Mouse (Mus musculus) ES-Bruce4 (cell line): ENCODE data around the gene Gm49601. TPM values are rescaled to one million over a fixed set of nuclear protein-coding genes. Genes with fewer than 3 reads are reported as not detected.

Experiments used
- H3K27ac ChIP-seq: 2 replicates; pipeline ENCODE4 v1.5.1; 2012; ENCODE audit warnings: low read length, inconsistent platforms; ENCODE audit not compliant: insufficient read depth
- H3K27me3 ChIP-seq: 2 replicates; pipeline ENCODE4 v1.6.1; 2012; ENCODE audit warnings: mild to moderate bottlenecking, low read length, inconsistent platforms; ENCODE audit not compliant: control insufficient read depth, poor library complexity, insufficient read depth, severe bottlenecking
- H3K36me3 ChIP-seq: 2 replicates; pipeline ENCODE4 v1.6.1; 2012; ENCODE audit warnings: inconsistent platforms, mild to moderate bottlenecking, low read length, moderate library complexity; ENCODE audit not compliant: control insufficient read depth, poor library complexity, insufficient read depth, severe bottlenecking
- H3K4me1 ChIP-seq: one replicate; pipeline ENCODE4 v1.8.1; 2011; ENCODE audit warnings: low read length; ENCODE audit not compliant: control insufficient read depth, insufficient read depth
- H3K4me3 ChIP-seq: 2 replicates; pipeline ENCODE4 v1.5.1; 2011; ENCODE audit warnings: low read depth, mild to moderate bottlenecking, low read length
- H3K9ac ChIP-seq: 2 replicates; pipeline ENCODE4 v1.6.1; 2012; ENCODE audit warnings: low read depth, mild to moderate bottlenecking, inconsistent platforms; ENCODE audit not compliant: poor library complexity, severe bottlenecking
- H3K9me3 ChIP-seq: replicated peaks from 2 replicates; pipeline ENCODE4 v1.6.1; 2012; ENCODE audit warnings: mild to moderate bottlenecking, low read length, inconsistent platforms; ENCODE audit not compliant: control insufficient read depth, poor library complexity, insufficient read depth, severe bottlenecking
- CTCF ChIP-seq: IDR thresholded peaks from one replicate; pipeline ENCODE4 v1.8.1; 2011; ENCODE audit warnings: low read depth, low read length
- EP300 ChIP-seq: IDR thresholded peaks from 2 replicates; pipeline ENCODE4 v1.6.1; 2011; ENCODE audit warnings: low read depth, low read length; ENCODE audit not compliant: insufficient read depth
- POLR2A ChIP-seq: IDR thresholded peaks from one replicate; pipeline ENCODE4 v1.8.1; 2011; ENCODE audit warnings: low read length; ENCODE audit not compliant: insufficient read depth
- polyA plus RNA-seq: library from polyadenylated mRNA; stranded (reverse); fragments of >200 nt; gene quantifications from 2 replicates; pipeline ENCODE4 v1.2.4, GENCODE M21; 2011; ENCODE audit warnings: low read depth; ENCODE audit not compliant: missing spikeins, insufficient read depth, insufficient read length

The Gm49601 gene
- polyA plus RNA-seq, 1 experiment, result not detected

- no peak for TF ChIP-seq CTCF
- H3K4me3 ChIP-seq, result no peak overlapping the region
- no peaks in the 10 kb centered on the region for H3K4me1 ChIP-seq
- H3K9ac ChIP-seq, result no peak overlapping the region
- H3K9me3 ChIP-seq, result no peaks in the 10 kb centered on the region
- no peaks in the 10 kb centered on the region for H3K27me3 ChIP-seq
- no peaks in the 10 kb centered on the region for H3K36me3 ChIP-seq
- no peak overlapping the region for H3K27ac ChIP-seq
These were observed 20.5 kb downstream of the Gm49601 start for GRCm38 (mm10) chr16:18605705-18606104.

- TF ChIP-seq EP300, result no peak
- TF ChIP-seq POLR2A, result no peak
- no peak for TF ChIP-seq CTCF
- H3K9me3 ChIP-seq, result no peaks in the 10 kb centered on the region
- H3K27ac ChIP-seq, result no peak overlapping the region
- H3K4me1 ChIP-seq, result no peaks in the 10 kb centered on the region
- no peaks in the 10 kb centered on the region for H3K36me3 ChIP-seq
- no peak overlapping the region for H3K4me3 ChIP-seq
- no peaks in the 10 kb centered on the region for H3K27me3 ChIP-seq
- H3K9ac ChIP-seq, result no peak overlapping the region
These were observed 21.9 kb downstream of the Gm49601 start for GRCm38 (mm10) chr16:18604267-18604701.

GRCm38 (mm10) chr16:18601447-18601846, 24.8 kb downstream of the Gm49601 start:
- no peaks in the 10 kb centered on the region for H3K4me1 ChIP-seq
- H3K27ac ChIP-seq, result no peak overlapping the region
- H3K9ac ChIP-seq, result no peak overlapping the region
- H3K27me3 ChIP-seq, result no peaks in the 10 kb centered on the region
- no peaks in the 10 kb centered on the region for H3K36me3 ChIP-seq
- TF ChIP-seq EP300, result no peak
- no peak for TF ChIP-seq CTCF
- no peak for TF ChIP-seq POLR2A
- H3K9me3 ChIP-seq, result no peaks in the 10 kb centered on the region
- no peak overlapping the region for H3K4me3 ChIP-seq

- no peak for TF ChIP-seq EP300
- TF ChIP-seq POLR2A, result no peak
- TF ChIP-seq CTCF, result no peak
- Histone ChIP-seq H3K36me3 (no peaks in the 10 kb centered on the region), H3K27ac (no peak overlapping the region), H3K4me1 (no peaks in the 10 kb centered on the region), H3K9me3 (no peaks in the 10 kb centered on the region), H3K4me3 (no peak overlapping the region), H3K27me3 (no peaks in the 10 kb centered on the region), H3K9ac (no peak overlapping the region)
These were observed 28.2 kb downstream of the Gm49601 start for GRCm38 (mm10) chr16:18598006-18598405.

- Histone ChIP-seq H3K9me3 (no peaks in the 10 kb centered on the region), H3K36me3 (no peaks in the 10 kb centered on the region), H3K9ac (no peak overlapping the region), H3K4me3 (no peak overlapping the region), H3K4me1 (no peaks in the 10 kb centered on the region), H3K27ac (no peak overlapping the region), H3K27me3 (0 out of 2 replicates have a peak, but pooled peaks cover under 1% of the 10 kb centered on the region)
- TF ChIP-seq CTCF, result no peak
- no peak for TF ChIP-seq EP300
- TF ChIP-seq POLR2A, result no peak
These were observed 30.0 kb downstream of the Gm49601 start for GRCm38 (mm10) chr16:18596255-18596654.

GRCm38 (mm10) chr16:18593930-18594329, 32.3 kb downstream of the Gm49601 start:
- H3K36me3 ChIP-seq, result no peaks in the 10 kb centered on the region
- no peak overlapping the region for H3K9ac ChIP-seq
- TF ChIP-seq POLR2A, result no peak
- no peak for TF ChIP-seq EP300
- TF ChIP-seq CTCF, result no peak
- peaks cover 6% of the 10 kb centered on the region for H3K27me3 ChIP-seq
- H3K27ac ChIP-seq, result no peak overlapping the region
- H3K4me3 ChIP-seq, result no peak overlapping the region
- no peaks in the 10 kb centered on the region for H3K9me3 ChIP-seq
- H3K4me1 ChIP-seq, result no peaks in the 10 kb centered on the region
